Mouse (Mus musculus): ENCODE data around the gene Arhgap23. TPM values are rescaled to one million over a fixed set of nuclear protein-coding genes. Genes with fewer than 3 reads are reported as not detected.

Arhgap23 gene
- polyA plus RNA-seq, 1 experiment from 2014 or later, result 2.8 TPM

- no peak overlapping the region for H3K27ac ChIP-seq (ENCODE audit: low read depth, low read length)
- WGBS, result 74% methylated on average over 7 of the region's 7 CpGs
- H3K4me1 ChIP-seq (ENCODE audit: control insufficient read depth, insufficient read depth, low read length), result peaks cover 14% of the 10 kb centered on the region
- H3K27me3 ChIP-seq (ENCODE audit: control insufficient read depth, insufficient read depth, low read length), result no peaks in the 10 kb centered on the region
- DNase-seq (ENCODE audit: low spot score, missing footprints) (no peak), ATAC-seq (ENCODE audit: low FRiP score) (no peak)
- no peak overlapping the region for H3K4me3 ChIP-seq (ENCODE audit: low read depth, low read length)
- H3K9ac ChIP-seq (ENCODE audit: low read length), result no peak overlapping the region
- no peaks in the 10 kb centered on the region for H3K36me3 ChIP-seq (ENCODE audit: control insufficient read depth, insufficient read depth, low read length)
- no peak overlapping the region for H3K4me2 ChIP-seq
- H3K9me3 ChIP-seq (ENCODE audit: control insufficient read depth, low read length), result no peaks in the 10 kb centered on the region
Observed at GRCm38 (mm10) chr11:97447979-97448378, 32.6 kb downstream of the Arhgap23 start.

GRCm38 (mm10) chr11:97448611-97449394 is 33.5 kb downstream of the Arhgap23 start:
- 87% methylated on average over 11 of the region's 11 CpGs for WGBS
- H3K27ac ChIP-seq (ENCODE audit: low read depth, low read length), result no peak overlapping the region

GRCm38 (mm10) chr11:97449601-97450293 is 34.4 kb downstream of the Arhgap23 start:
- Histone ChIP-seq H3K27me3 (ENCODE audit: control insufficient read depth, insufficient read depth, low read length) (no peaks in the 10 kb centered on the region), H3K9ac (ENCODE audit: low read length) (peak overlapping the region; percentile 67), H3K4me3 (ENCODE audit: low read depth, low read length) (peak overlapping the region; percentile 40), H3K36me3 (ENCODE audit: control insufficient read depth, insufficient read depth, low read length) (no peaks in the 10 kb centered on the region), H3K4me2 (peak overlapping the region; percentile 58), H3K27ac (ENCODE audit: low read depth, low read length) (no peak overlapping the region), H3K9me3 (ENCODE audit: control insufficient read depth, low read length) (no peaks in the 10 kb centered on the region), H3K4me1 (ENCODE audit: control insufficient read depth, insufficient read depth, low read length) (peaks cover 14% of the 10 kb centered on the region)
- peak; percentile 90 for DNase-seq (ENCODE audit: low spot score, missing footprints)
- WGBS, result 19% methylated on average over 14 of the region's 15 CpGs
- peak; percentile 88 for ATAC-seq (ENCODE audit: low FRiP score)

More at GRCm38 (mm10) chr11:97448611-97449394, 33.5 kb downstream of the Arhgap23 start:
- ATAC-seq (ENCODE audit: low FRiP score), result no peak
- Histone ChIP-seq H3K4me3 (ENCODE audit: low read depth, low read length) (no peak overlapping the region), H3K4me2 (no peak overlapping the region), H3K9ac (ENCODE audit: low read length) (no peak overlapping the region), H3K36me3 (ENCODE audit: control insufficient read depth, insufficient read depth, low read length) (no peaks in the 10 kb centered on the region), H3K9me3 (ENCODE audit: control insufficient read depth, low read length) (no peaks in the 10 kb centered on the region), H3K27me3 (ENCODE audit: control insufficient read depth, insufficient read depth, low read length) (no peaks in the 10 kb centered on the region), H3K4me1 (ENCODE audit: control insufficient read depth, insufficient read depth, low read length) (peaks cover 14% of the 10 kb centered on the region)
- DNase-seq (ENCODE audit: low spot score, missing footprints), result no peak

- peak; percentile 35 for ATAC-seq (ENCODE audit: low FRiP score)
- Histone ChIP-seq H3K4me1 (ENCODE audit: control insufficient read depth, insufficient read depth, low read length) (peaks cover 14% of the 10 kb centered on the region), H3K4me2 (peak overlapping the region; percentile 58), H3K9me3 (ENCODE audit: control insufficient read depth, low read length) (no peaks in the 10 kb centered on the region), H3K27ac (ENCODE audit: low read depth, low read length) (no peak overlapping the region), H3K36me3 (ENCODE audit: control insufficient read depth, insufficient read depth, low read length) (no peaks in the 10 kb centered on the region), H3K27me3 (ENCODE audit: control insufficient read depth, insufficient read depth, low read length) (no peaks in the 10 kb centered on the region), H3K4me3 (ENCODE audit: low read depth, low read length) (peak overlapping the region; percentile 40), H3K9ac (ENCODE audit: low read length) (peak overlapping the region; percentile 67)
- WGBS, result 32% methylated on average over 10 of the region's 10 CpGs
- no peak for DNase-seq (ENCODE audit: low spot score, missing footprints)
Observed at GRCm38 (mm10) chr11:97450305-97450922, 35.1 kb downstream of the Arhgap23 start.

- H3K36me3 ChIP-seq (ENCODE audit: control insufficient read depth, insufficient read depth, low read length), result no peaks in the 10 kb centered on the region; the same call in 1 of the 2 replicates
- H3K4me1 ChIP-seq (ENCODE audit: control insufficient read depth, insufficient read depth, low read length), result peaks cover 14% of the 10 kb centered on the region
- ATAC-seq (ENCODE audit: low FRiP score), result no peak
- H3K27ac ChIP-seq (ENCODE audit: low read depth, low read length), result no peak overlapping the region
- WGBS, result 92% methylated on average over 15 of the region's 15 CpGs
- no peaks in the 10 kb centered on the region for H3K27me3 ChIP-seq (ENCODE audit: control insufficient read depth, insufficient read depth, low read length)
- no peak overlapping the region for H3K4me3 ChIP-seq (ENCODE audit: low read depth, low read length)
- H3K4me2 ChIP-seq, result no peak overlapping the region
- H3K9ac ChIP-seq (ENCODE audit: low read length), result peak overlapping the region; percentile 24; the same call in 1 of the 2 replicates
- DNase-seq (ENCODE audit: low spot score, missing footprints), result no peak
- no peaks in the 10 kb centered on the region for H3K9me3 ChIP-seq (ENCODE audit: control insufficient read depth, low read length)
Observed at GRCm38 (mm10) chr11:97451625-97452024, 36.3 kb downstream of the Arhgap23 start.

- Histone ChIP-seq H3K4me3 (ENCODE audit: low read depth, low read length) (no peak overlapping the region), H3K27ac (ENCODE audit: low read depth, low read length) (no peak overlapping the region), H3K27me3 (ENCODE audit: control insufficient read depth, insufficient read depth, low read length) (no peaks in the 10 kb centered on the region), H3K4me2 (no peak overlapping the region), H3K36me3 (ENCODE audit: control insufficient read depth, insufficient read depth, low read length) (peaks cover 2% of the 10 kb centered on the region; the same call in 1 of the 2 replicates), H3K9me3 (ENCODE audit: control insufficient read depth, low read length) (no peaks in the 10 kb centered on the region), H3K9ac (ENCODE audit: low read length) (no peak overlapping the region), H3K4me1 (ENCODE audit: control insufficient read depth, insufficient read depth, low read length) (no peaks in the 10 kb centered on the region)
- ATAC-seq (ENCODE audit: low FRiP score), result no peak
- 81% methylated on average over 4 of the region's 4 CpGs for WGBS
- DNase-seq (ENCODE audit: low spot score, missing footprints), result no peak
Observed at GRCm38 (mm10) chr11:97457120-97457519, 41.8 kb downstream of the Arhgap23 start.

- no peaks in the 10 kb centered on the region for H3K9me3 ChIP-seq (ENCODE audit: control insufficient read depth, low read length)
- ATAC-seq (ENCODE audit: low FRiP score), result no peak
- H3K36me3 ChIP-seq (ENCODE audit: control insufficient read depth, insufficient read depth, low read length), result peaks cover 2% of the 10 kb centered on the region; the same call in 1 of the 2 replicates
- H3K4me2 ChIP-seq, result no peak overlapping the region
- no peak overlapping the region for H3K27ac ChIP-seq (ENCODE audit: low read depth, low read length)
- H3K27me3 ChIP-seq (ENCODE audit: control insufficient read depth, insufficient read depth, low read length), result peaks cover 14% of the 10 kb centered on the region
- no peak overlapping the region for H3K9ac ChIP-seq (ENCODE audit: low read length)
- DNase-seq (ENCODE audit: low spot score, missing footprints), result no peak
- H3K4me3 ChIP-seq (ENCODE audit: low read depth, low read length), result no peak overlapping the region
- 85% methylated on average over 3 of the region's 3 CpGs for WGBS
- no peaks in the 10 kb centered on the region; the same call in 1 of the 2 replicates for H3K4me1 ChIP-seq (ENCODE audit: control insufficient read depth, insufficient read depth, low read length)
Observed at GRCm38 (mm10) chr11:97461307-97461820, 46.0 kb downstream of the Arhgap23 start.

GRCm38 (mm10) chr11:97462538-97462937 is 47.2 kb downstream of the Arhgap23 start:
- ATAC-seq (ENCODE audit: low FRiP score) (no peak), DNase-seq (ENCODE audit: low spot score, missing footprints) (no peak)
- H3K36me3 ChIP-seq (ENCODE audit: control insufficient read depth, insufficient read depth, low read length), result 0 out of 2 replicates have a peak, but pooled peaks cover 2% of the 10 kb centered on the region
- no peak overlapping the region for H3K9ac ChIP-seq (ENCODE audit: low read length)
- H3K9me3 ChIP-seq (ENCODE audit: control insufficient read depth, low read length), result no peaks in the 10 kb centered on the region
- H3K27me3 ChIP-seq (ENCODE audit: control insufficient read depth, insufficient read depth, low read length), result peaks cover 14% of the 10 kb centered on the region
- no peak overlapping the region for H3K4me2 ChIP-seq
- no peak overlapping the region for H3K27ac ChIP-seq (ENCODE audit: low read depth, low read length)
- H3K4me3 ChIP-seq (ENCODE audit: low read depth, low read length), result no peak overlapping the region
- no peaks in the 10 kb centered on the region; the same call in 1 of the 2 replicates for H3K4me1 ChIP-seq (ENCODE audit: control insufficient read depth, insufficient read depth, low read length)
- WGBS, result 86% methylated on average over 6 of the region's 6 CpGs

All from midbrain, embryonic 11.5 days (tissue).